ENCODE assay signal across 19 mouse cellular contexts in the genomic region with DNA sequence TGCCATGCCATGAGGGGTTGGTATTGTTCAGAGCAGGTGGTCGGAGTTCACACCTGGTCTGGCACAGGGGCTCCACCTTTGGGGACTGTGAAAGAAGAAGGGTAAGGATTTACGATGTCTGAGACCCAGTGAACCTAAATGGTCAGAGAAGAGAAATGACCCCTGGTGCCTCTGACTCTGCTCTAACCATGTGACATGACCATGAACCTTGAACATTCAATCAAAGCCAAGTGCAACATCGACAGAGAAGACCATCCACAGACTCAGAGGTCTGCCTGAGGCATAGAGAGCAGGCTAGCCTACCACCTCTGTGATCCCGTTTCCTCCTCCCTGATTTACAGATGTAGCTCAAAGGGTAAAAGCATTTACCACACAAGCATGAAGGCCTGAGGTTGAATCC.
DNase-seq lines count a peak whose midpoint lies in the region; TF ChIP-seq lines count a peak whose summit lies in the region.
"Had no signal": no experiment of that assay in that cellular context is flagged by ENCODE, and none has a peak within 500 bp of the region (broad histone marks: within the 10 kb centered on the region; RNA-seq: fewer than 3 reads in every experiment).

No protein-coding gene starts in this region.

- H3K4me1 ChIP-seq in heart, embryonic 10.5 days = peaks cover 4% of the 10 kb centered on the region; the same call in 1 of the 2 replicates
- H3K4me1 ChIP-seq in heart, adult 2 months (ENCODE audit: control insufficient read depth, insufficient read depth, low read length) = no peaks in the 10 kb centered on the region

- intact Hi-C loops in heart, adult 2 months (cut with DNase I) = no loop called here

- H3K9ac ChIP-seq in heart, adult 2 months (ENCODE audit: low read depth, low read length) = no peak overlapping the region

- no peaks in the 10 kb centered on the region for H3K9me3 ChIP-seq in heart, embryonic 10.5 days

- TF ChIP-seq POLR2A in heart, adult 2 months (IDR thresholded peaks at IDR 0.05; ENCODE audit: insufficient read depth, low read depth, low read length) = no peak

- H3K27me3 ChIP-seq in heart, embryonic 10.5 days (ENCODE audit: insufficient read depth, poor library complexity, severe bottlenecking) = no peaks in the 10 kb centered on the region
- no peaks in the 10 kb centered on the region for H3K27me3 ChIP-seq in heart, adult 2 months (ENCODE audit: control insufficient read depth, insufficient read depth, low read length)
- H3K27me3 ChIP-seq: Patski had no signal

- DNase-seq in heart, adult 11 months = peak; percentile 72
- no peak for DNase-seq in heart, adult 18-20 months
- DNase-seq in heart, embryonic 10.5 days (ENCODE audit: low spot score) = peak; percentile 41
- DNase-seq in heart, adult 2 months = no peak
- peak; percentile 78 for DNase-seq in R1 (ENCODE audit: low read depth, low spot score)
- no peak for DNase-seq in right cerebral cortex, postnatal 14 days
- DNase-seq: adrenal gland, adult 2 months; adrenal gland, adult 8-10 months; adrenal gland, postnatal 10 days; adrenal gland, postnatal 14 days; adrenal gland, postnatal 25 days; adrenal gland, postnatal 36 days; B cell, adult 2 months; cerebellum, adult 11 months; cerebellum, adult 11-12 months; cerebellum, adult 18-20 months; cerebellum, adult 2 months had no signal

- H3K4me3 ChIP-seq in heart, embryonic 10.5 days = no peak overlapping the region
- no peak overlapping the region for H3K4me3 ChIP-seq in heart, adult 2 months

- H3K27ac ChIP-seq in heart, embryonic 10.5 days = no peak overlapping the region
- no peak overlapping the region for H3K27ac ChIP-seq in heart, adult 2 months

- no peak for TF ChIP-seq EP300 in heart, adult 2 months (IDR thresholded peaks at IDR 0.05; ENCODE audit: insufficient read depth, low read depth, low read length)

- 83% methylated on average over 4 of the region's 4 CpGs for WGBS in heart, embryonic 10.5 days
- 74% methylated on average over 4 of the region's 4 CpGs for WGBS in heart, adult 2 months

- TF ChIP-seq CTCF in heart, adult 2 months (IDR thresholded peaks at IDR 0.05) = no peak

- no peaks in the 10 kb centered on the region for H3K36me3 ChIP-seq in heart, embryonic 10.5 days
- H3K36me3 ChIP-seq in heart, adult 2 months (ENCODE audit: control insufficient read depth, insufficient read depth, low read length) = no peaks in the 10 kb centered on the region
- H3K36me3 ChIP-seq: G1E had no signal

- H3K79me2 ChIP-seq in heart, adult 2 months (replicated peaks; ENCODE audit: control insufficient read depth, insufficient read depth, low read length) = no peaks in the 10 kb centered on the region

Comparison
In these comparisons a context has a peak if more than half of its experiments do, and no peak if none do; other contexts are left out.
1. DNase-seq: peak in heart, adult 11 months (single experiment), heart, embryonic 10.5 days (single experiment) and R1 (single experiment); none in heart, adult 18-20 months (0 of 2), heart, adult 2 months (0 of 2) and right cerebral cortex, postnatal 14 days (single experiment).